Mouse (Mus musculus) layer of hippocampus, postnatal 14 days (tissue): Measurements from ENCODE around the gene Ppm1b. TPM values are rescaled to one million over a fixed set of nuclear protein-coding genes. Genes with fewer than 3 reads are reported as not detected.

Experiments used
- DNase-seq, 2 experiments: peaks; one replicate each; pipeline ENCODE4 v3.0.0; 2021 to 2022; ENCODE audit warnings: low spot score in 2 of 2, mixed read lengths in 1 of 2
- total RNA-seq, 2 experiments: library from RNA; stranded (reverse); gene quantifications; 2 replicates each; pipeline ENCODE4 v1.2.3; 2021

The Ppm1b gene
- total RNA-seq, 2 experiments from 2014 or later: 119 to 125 TPM

DNA sequence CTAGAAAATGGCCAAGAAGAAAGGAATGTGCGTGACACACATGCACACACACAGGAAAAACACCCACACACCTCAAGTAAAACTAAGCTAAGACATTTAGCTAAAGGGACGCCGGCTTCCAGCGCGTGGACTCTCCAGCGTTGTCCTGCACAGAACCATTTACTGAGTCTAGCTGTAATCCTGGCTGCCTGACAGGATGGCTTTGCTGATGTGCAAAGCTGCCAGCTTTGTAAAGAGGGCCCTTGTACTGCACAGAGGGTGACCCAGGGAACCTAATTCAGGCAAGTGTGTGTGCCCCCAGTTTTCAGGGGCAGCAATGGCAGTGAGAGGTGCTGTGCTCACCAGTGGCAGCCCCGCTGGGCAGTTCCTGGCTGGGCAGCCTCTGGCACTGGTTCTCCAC, 110.8 kb downstream of the Ppm1b start:
- no peak for DNase-seq

DNA sequence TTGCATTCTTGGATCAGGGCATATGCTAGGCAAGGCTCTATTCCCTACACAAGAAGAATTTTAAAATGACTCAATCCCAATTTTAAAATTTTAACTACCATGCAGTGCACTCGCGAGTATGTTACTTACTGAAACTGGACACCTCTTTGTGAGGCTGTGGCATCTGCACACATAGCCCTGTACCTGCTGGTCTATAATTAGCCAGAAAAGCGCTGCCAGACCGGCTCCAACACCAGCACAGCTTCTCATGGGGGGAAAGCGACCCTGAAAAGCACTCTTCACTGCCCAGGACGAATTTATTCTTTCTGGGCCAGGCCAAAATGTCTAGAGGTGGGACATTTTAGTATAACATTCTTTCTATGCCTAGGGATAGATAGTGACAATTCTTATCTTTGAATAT, 114.1 kb downstream of the Ppm1b start:
- no peak for DNase-seq

DNA sequence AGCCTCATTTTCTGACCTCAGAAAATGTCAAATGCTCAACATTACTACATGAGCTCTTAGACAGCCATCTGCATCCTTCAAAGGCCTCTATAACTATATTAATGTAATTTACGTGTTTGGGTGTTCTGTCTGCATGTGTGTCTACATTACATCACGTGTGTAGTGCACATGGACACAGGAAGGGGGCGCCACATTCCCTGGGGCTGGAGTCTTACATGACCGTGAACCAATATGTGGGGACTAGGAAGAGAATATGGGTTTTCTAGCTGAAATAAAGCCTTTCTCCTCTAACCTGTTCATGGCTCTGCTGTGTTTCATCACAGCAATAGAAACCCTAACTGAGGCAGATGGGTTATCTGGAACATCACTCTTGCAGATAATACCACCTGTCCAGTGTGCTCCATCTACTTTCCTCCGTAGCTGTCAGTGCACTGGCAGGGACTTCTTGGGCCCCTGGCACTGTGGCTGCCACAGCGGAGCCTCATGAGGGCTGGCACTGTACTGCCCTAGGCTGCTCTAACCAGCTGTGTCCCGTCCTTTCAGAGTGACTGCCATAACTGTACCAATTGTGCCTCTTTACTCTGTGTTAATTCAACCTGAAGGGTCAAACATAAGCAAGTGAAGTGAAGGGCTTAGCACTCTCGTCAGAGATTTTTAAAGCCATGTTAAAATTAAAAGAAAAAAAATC, 114.7 kb downstream of the Ppm1b start:
- no peak for DNase-seq

DNA sequence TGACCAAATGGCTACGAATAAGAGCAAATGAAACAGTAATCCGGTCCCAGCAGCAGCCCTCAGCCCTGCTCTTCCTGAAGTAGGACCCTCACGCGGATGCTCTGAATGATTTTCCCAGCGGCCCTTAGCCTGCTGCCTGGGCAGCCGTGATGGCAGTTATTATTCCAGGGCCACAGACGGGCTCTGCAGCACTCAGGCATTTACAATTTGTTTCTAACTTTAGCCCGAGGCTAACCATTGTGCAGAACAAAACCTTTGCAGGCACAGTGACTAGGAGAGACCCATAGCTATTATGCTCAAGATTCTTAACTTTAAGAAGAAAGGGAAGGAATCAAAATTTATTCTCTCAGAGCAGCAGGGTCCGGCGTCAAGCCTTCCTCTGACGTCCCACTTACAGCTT, 115.8 kb downstream of the Ppm1b start:
- DNase-seq: no peak

DNA sequence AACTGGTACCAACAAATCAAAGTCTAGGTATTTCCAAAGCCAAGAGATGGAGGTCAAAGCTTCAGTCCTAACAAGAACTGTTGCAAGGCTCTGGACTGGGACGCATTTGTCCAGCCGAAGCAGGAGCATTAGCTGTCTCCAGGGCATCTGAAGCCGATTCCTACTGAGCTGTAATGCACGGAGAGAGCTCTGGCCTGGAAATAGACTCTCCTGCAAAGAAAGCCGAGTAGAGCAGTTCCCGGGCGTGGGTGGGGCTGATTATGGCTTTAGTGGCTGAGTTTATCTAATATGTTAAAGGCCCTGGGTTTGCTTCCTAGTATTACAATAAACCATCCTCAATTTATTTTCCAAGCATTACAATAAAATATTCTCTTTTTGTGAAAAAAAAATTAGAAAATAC, 116.7 kb downstream of the Ppm1b start:
- DNase-seq: no peak

Other genes with a start within 250 kb of the Ppm1b start
- gene Lrpprc, start 166.0 kb upstream of the Ppm1b start, total RNA-seq: 10 to 100 TPM; 63.5 to 66.1 TPM
- gene Slc3a1, start 71.6 kb downstream of the Ppm1b start, total RNA-seq: under 1 TPM; 0.17 to 0.37 TPM
- 100 to 1,000 TPM; 306 to 349 TPM for gene Prepl, start 133.5 kb downstream of the Ppm1b start, total RNA-seq
- 10 to 100 TPM; 11.8 to 12.7 TPM for gene Camkmt, start 133.8 kb downstream of the Ppm1b start, total RNA-seq